Mouse (Mus musculus): Measurements from ENCODE around the gene Gm17324.

The Gm17324 gene

GRCm38 (mm10) chr9:78465725-78466124 lies 17.1 kb upstream of the Gm17324 start:
- in situ Hi-C loops (cut with MboI): no loop called here

GRCm38 (mm10) chr9:78463337-78463736 lies 14.8 kb upstream of the Gm17324 start:
- in situ Hi-C loops (cut with MboI): no loop called here

- in situ Hi-C loops (cut with MboI): no loop called here
Measured at GRCm38 (mm10) chr9:78457026-78457425, 8.4 kb upstream of the Gm17324 start.

- in situ Hi-C loops (cut with MboI): no loop called here
Measured at GRCm38 (mm10) chr9:78451382-78451781, 2.8 kb upstream of the Gm17324 start.

GRCm38 (mm10) chr9:78450404-78450803 lies 1.8 kb upstream of the Gm17324 start:
- in situ Hi-C loops (cut with MboI): no loop called here

GRCm38 (mm10) chr9:78447606-78447972 lies 997 bp downstream of the Gm17324 start:
- in situ Hi-C loops (cut with MboI): no loop called here

GRCm38 (mm10) chr9:78442579-78443392 lies 5.8 kb downstream of the Gm17324 start, which contains the start of gene Cgas:
Gene Cgas, minus strand, starts transcription at chr9:78443237.
- in situ Hi-C loops (cut with MboI): no loop called here

- in situ Hi-C loops (cut with MboI): no loop called here
Measured at GRCm38 (mm10) chr9:78442237-78442578, 6.4 kb downstream of the Gm17324 start.

GRCm38 (mm10) chr9:78439426-78439825 lies 9.2 kb downstream of the Gm17324 start:
- in situ Hi-C loops (cut with MboI): no loop called here

- in situ Hi-C loops (cut with MboI): no loop called here
Measured at GRCm38 (mm10) chr9:78432471-78432870, 16.1 kb downstream of the Gm17324 start.

- in situ Hi-C loops (cut with MboI): no loop called here
Measured at GRCm38 (mm10) chr9:78430486-78430885, 18.1 kb downstream of the Gm17324 start.

- in situ Hi-C loops (cut with MboI): no loop called here
Measured at GRCm38 (mm10) chr9:78429551-78429950, 19.0 kb downstream of the Gm17324 start.

- in situ Hi-C loops (cut with MboI): no loop called here
Measured at GRCm38 (mm10) chr9:78428870-78429432, 19.6 kb downstream of the Gm17324 start.

- in situ Hi-C loops (cut with MboI): no loop called here
Measured at GRCm38 (mm10) chr9:78428185-78428584, 20.4 kb downstream of the Gm17324 start.

- in situ Hi-C loops (cut with MboI): no loop called here
Measured at GRCm38 (mm10) chr9:78427362-78427781, 21.2 kb downstream of the Gm17324 start.

- in situ Hi-C loops (cut with MboI): no loop called here
Measured at GRCm38 (mm10) chr9:78401596-78401995, 47.0 kb downstream of the Gm17324 start.

GRCm38 (mm10) chr9:78400570-78400969 lies 48.0 kb downstream of the Gm17324 start:
- in situ Hi-C loops (cut with MboI): no loop called here

Measured in mature B cell (primary cell).